Mouse (Mus musculus) ovary, adult 2 months (tissue): Measurements from ENCODE around the gene Mydgf. TPM values are rescaled to one million over a fixed set of nuclear protein-coding genes. Genes with fewer than 3 reads are reported as not detected.

Source experiments
- polyA plus RNA-seq: library from polyadenylated mRNA; depleted of rRNA; stranded (reverse); fragments of >200 nt; gene quantifications from 2 replicates; pipeline ENCODE4 v1.2.3, GENCODE M21; 2012; rRNA removed

Gene Mydgf
- polyA plus RNA-seq = 124 and 131 TPM in 2 replicates

DNA sequence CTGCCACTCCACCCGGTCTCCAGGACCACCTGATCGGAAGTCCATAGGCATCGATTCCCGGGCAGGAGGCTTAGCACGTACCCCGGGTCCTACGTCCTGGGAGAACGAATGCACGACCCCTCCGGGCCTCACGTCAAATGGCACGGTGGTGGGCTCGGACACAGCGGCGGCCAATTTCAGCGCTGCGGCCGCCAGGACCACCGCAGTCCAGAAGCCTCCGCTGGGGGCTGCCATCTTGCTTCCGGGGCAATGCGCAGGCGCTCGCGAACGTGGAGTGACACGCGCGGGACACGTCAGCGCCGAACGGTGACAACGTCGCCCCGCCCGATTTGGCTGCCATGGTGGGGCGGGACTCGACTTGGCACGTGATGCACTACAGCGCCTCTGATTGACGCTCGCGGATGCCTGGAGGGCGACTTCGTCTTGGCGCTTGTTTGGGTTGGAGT, at the start of gene Mydgf:
TSS of gene Mydgf (minus strand) at position 263 of the 446 bp plus-strand sequence.

DNA sequence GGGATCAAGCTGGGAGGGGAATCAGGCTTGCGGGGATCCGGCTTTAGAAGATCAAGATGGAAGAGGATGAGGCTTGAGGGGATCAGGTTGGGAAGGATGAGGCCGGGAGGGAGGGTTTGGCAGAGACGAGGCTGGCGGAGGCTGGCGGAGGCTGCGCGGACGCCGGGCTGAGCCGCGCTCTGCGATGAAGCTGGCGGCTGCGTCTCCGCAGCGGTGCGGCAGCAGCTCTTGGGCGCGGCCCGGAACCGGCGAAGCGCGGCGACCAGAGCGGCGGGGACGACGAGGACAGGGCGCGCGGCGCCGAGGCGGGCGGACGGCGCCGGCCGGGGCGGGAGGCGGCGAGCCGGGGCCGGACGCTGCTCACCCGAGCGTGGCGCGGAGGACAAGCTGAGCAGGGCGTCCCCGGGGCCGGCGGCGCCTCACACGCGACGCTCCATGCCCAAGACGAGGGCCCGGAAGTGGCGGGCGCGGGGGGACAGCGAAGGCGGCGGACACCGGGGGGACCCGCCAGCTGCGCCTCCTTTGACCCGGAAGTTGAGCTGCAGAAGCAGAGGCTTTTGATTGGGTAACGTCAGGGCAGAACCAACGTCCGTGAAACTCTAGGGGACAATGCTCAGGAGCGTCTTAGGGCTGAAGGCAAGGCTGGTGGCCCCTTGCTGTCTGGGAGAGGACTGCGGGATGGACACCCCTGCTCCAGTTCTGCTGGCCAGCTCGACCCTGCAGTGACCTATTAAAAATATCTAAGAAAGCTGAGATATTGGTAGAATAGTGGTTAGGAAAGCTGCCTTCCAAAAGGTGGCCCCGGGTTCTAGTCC, 34.9 kb upstream of the Mydgf start, which contains the start of gene Dpp9:
TSS of gene Dpp9 (minus strand) at position 529 of the 815 bp plus-strand sequence.

DNA sequence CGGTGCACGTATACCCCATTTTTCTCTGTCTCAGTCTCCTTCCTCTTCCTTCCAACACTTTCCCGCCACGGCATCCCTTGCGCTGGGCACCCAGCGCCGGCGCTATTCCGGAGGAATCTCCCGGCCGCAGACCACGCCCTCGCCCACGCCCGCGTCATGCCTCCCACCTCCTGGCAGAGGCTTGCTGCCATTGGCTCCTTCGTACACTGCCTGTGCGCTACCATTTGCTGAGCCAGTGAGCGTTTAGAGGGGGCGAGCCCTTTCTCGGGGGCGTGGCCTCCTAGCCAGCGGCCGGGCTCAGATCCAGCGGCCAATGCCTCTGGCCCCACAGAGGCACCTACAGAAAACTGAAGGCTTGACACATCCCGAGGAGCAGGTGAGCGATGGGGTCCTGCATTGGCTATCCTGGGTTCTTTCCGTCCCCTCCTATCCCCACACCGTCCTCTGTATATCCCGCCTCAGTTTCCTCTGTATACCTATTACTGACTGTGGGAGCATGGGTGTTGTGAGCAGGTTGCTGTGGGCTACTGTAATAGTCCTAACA, 21.4 kb downstream of the Mydgf start, which contains the start of gene Tnfaip8l1:
TSS of gene Tnfaip8l1 (plus strand) at position 247 of the 544 bp plus-strand sequence.

DNA sequence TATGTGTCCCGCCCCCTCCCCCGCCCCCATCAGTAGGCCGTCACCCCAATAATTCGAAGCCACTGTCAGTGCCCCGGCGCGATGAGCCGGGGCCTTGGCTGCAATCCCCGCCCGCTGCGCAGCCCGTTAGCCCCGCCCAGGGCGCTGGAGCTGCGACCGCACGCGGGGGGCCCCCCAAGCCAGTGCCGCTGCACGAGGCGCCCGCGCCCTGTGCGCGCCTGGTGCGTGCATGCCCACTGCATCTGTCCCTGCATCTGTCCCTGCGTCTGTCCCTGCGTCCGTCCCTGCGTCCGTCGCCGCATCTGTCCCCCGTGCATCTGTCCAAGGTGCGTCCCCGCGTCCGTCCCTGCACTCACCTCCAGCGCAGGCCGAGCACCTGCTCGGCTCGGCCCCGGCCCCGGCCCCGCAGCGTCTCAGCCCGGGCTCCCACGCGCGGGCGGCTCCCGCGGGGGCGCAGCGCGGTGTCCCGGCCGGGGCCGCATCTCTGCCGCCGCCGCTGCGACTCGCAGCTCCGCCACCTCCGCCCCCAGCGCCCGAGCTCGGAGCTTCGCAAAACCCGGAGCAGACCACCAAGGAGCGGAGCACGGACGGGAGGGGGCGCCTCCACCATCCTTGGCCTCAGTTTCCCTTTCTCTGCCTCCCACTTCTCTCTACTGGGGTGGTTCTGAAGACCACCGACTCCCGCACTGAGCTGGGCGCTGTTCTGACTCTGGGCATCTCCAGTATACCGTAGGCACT, 43.7 kb downstream of the Mydgf start, which contains the start of gene Sema6b:
TSS of gene Sema6b (minus strand) at position 486 of the 738 bp plus-strand sequence.

Other genes with a start within 250 kb of the Mydgf start
- gene Zfp119b, start 234.4 kb downstream of the Mydgf start, polyA plus RNA-seq = 0.09 and 0.15 TPM in 2 replicates
- 5.9 and 6.5 TPM in 2 replicates for gene Ebi3, start 231.3 kb downstream of the Mydgf start, polyA plus RNA-seq
- gene Yju2, start 224.8 kb downstream of the Mydgf start, polyA plus RNA-seq = 12.5 and 12.9 TPM in 2 replicates
- gene Shd, start 213.5 kb downstream of the Mydgf start, polyA plus RNA-seq = 5.9 and 7.1 TPM in 2 replicates
- gene Fsd1, start 197.4 kb downstream of the Mydgf start, polyA plus RNA-seq = 4.5 and 4.8 TPM in 2 replicates
- gene Stap2, start 178.3 kb downstream of the Mydgf start, polyA plus RNA-seq = 19.2 and 21.4 TPM in 2 replicates
- gene Mpnd, start 178.2 kb downstream of the Mydgf start, polyA plus RNA-seq = 270 and 333 TPM in 2 replicates
- 126 and 128 TPM in 2 replicates for gene Sh3gl1, start 147.3 kb downstream of the Mydgf start, polyA plus RNA-seq
- gene Chaf1a, start 143.5 kb downstream of the Mydgf start, polyA plus RNA-seq = 7.5 and 9.6 TPM in 2 replicates
- gene Ubxn6, start 108.9 kb downstream of the Mydgf start, polyA plus RNA-seq = 58.5 and 83.0 TPM in 2 replicates
- gene Hdgfl2, start 104.3 kb downstream of the Mydgf start, polyA plus RNA-seq = 52.3 and 75.6 TPM in 2 replicates
- gene Plin4, start 74.1 kb downstream of the Mydgf start, polyA plus RNA-seq = 206 and 215 TPM in 2 replicates
- gene Plin5, start 66.3 kb downstream of the Mydgf start, polyA plus RNA-seq = 19.0 and 42.0 TPM in 2 replicates
- 76.6 and 100 TPM in 2 replicates for gene Lrg1, start 61.9 kb downstream of the Mydgf start, polyA plus RNA-seq
- 15.5 and 19.9 TPM in 2 replicates for gene Sema6b, start 43.6 kb downstream of the Mydgf start, polyA plus RNA-seq
- 9.7 and 10.3 TPM in 2 replicates for gene Tnfaip8l1, start 21.4 kb downstream of the Mydgf start, polyA plus RNA-seq
- gene Dpp9, start 35.0 kb upstream of the Mydgf start, polyA plus RNA-seq = 58.6 and 59.5 TPM in 2 replicates
- gene Fem1a, start 72.9 kb upstream of the Mydgf start, polyA plus RNA-seq = 39.9 and 52.7 TPM in 2 replicates
- gene Ticam1, start 92.9 kb upstream of the Mydgf start, polyA plus RNA-seq = 29.8 and 32.7 TPM in 2 replicates
- gene Plin3, start 109.0 kb upstream of the Mydgf start, polyA plus RNA-seq = 53.2 and 60.7 TPM in 2 replicates
- not detected in 2 replicates for gene Arrdc5, start 116.4 kb upstream of the Mydgf start, polyA plus RNA-seq
- gene Uhrf1, start 119.4 kb upstream of the Mydgf start, polyA plus RNA-seq = 30.6 and 42.8 TPM in 2 replicates
- gene Kdm4b, start 142.1 kb upstream of the Mydgf start, polyA plus RNA-seq = 75.5 and 81.9 TPM in 2 replicates